Mouse (Mus musculus) neural tube, embryonic 11.5 days (tissue): ENCODE data around the gene Pick1. TPM values are rescaled to one million over a fixed set of nuclear protein-coding genes. Genes with fewer than 3 reads are reported as not detected.

Experiments used
- ATAC-seq: fragments of 200-750 bp; cut with Nextera tagmentation; 2 replicates; pipeline ENCODE4 v1.8.0; 2017; ENCODE audit warnings: moderate number of reproducible peaks, mild to moderate bottlenecking, moderate TSS enrichment, moderate library complexity; ENCODE audit not compliant: insufficient read depth, low FRiP score, low TSS enrichment
- DNase-seq: peaks from one replicate; pipeline ENCODE4 v3.0.0-alpha.2; 2015; ENCODE audit warnings: low spot score
- H3K27ac ChIP-seq: fragments of 300-500 bp; sonication (generic); 2 replicates; pipeline ENCODE4 v1.5.1; 2014; ENCODE audit warnings: low read depth, mild to moderate bottlenecking, low read length
- H3K27me3 ChIP-seq: fragments of 300-500 bp; sonication (generic); 2 replicates; pipeline ENCODE4 v1.6.1; 2014; ENCODE audit warnings: mild to moderate bottlenecking, low read length, mixed read lengths; ENCODE audit not compliant: control insufficient read depth, insufficient read depth
- H3K36me3 ChIP-seq: fragments of 300-500 bp; sonication (generic); 2 replicates; pipeline ENCODE4 v1.6.1; 2014; ENCODE audit warnings: mild to moderate bottlenecking, low read length, moderate library complexity, mixed read lengths; ENCODE audit not compliant: control insufficient read depth, insufficient read depth
- H3K4me1 ChIP-seq: fragments of 300-500 bp; sonication (generic); 2 replicates; pipeline ENCODE4 v1.6.1; 2014; ENCODE audit warnings: low read length, mixed read lengths; ENCODE audit not compliant: control insufficient read depth, insufficient read depth
- H3K4me2 ChIP-seq: fragments of 300-500 bp; sonication (generic); 2 replicates; pipeline ENCODE4 v1.6.1; 2014; ENCODE audit warnings: low read depth, mild to moderate bottlenecking, moderate library complexity
- H3K4me3 ChIP-seq: fragments of 300-500 bp; sonication (generic); 2 replicates; pipeline ENCODE4 v1.5.1; 2014; ENCODE audit warnings: low read depth, low read length
- H3K9ac ChIP-seq: fragments of 300-500 bp; sonication (generic); 2 replicates; pipeline ENCODE4 v1.6.1; 2014; ENCODE audit warnings: mild to moderate bottlenecking, low read length
- H3K9me3 ChIP-seq: fragments of 300-500 bp; sonication (generic); 2 replicates; pipeline ENCODE4 v1.6.1; 2016; ENCODE audit warnings: low read length; ENCODE audit not compliant: control insufficient read depth
- WGBS: fragments of 180-500 bp; shearing (Covaris S2); extraction: QIAGEN DNeasy Blood & Tissue Kit; methylation state at CpG from one replicate; pipeline ENCODE4 v1.1.7; 2014; 5-methylcytosine and 5-hydroxymethylcytosine counted together
- polyA plus RNA-seq: library from polyadenylated mRNA; unstranded; fragments of >200 nt; fragmentation: Nextera tagmentation; extraction: Ambion mirVana; gene quantifications from 2 replicates; pipeline ENCODE4 v1.2.1, GENCODE M21; 2014

Gene Pick1
- polyA plus RNA-seq, 1 experiment from 2014 or later = 28.8 TPM

- Histone ChIP-seq H3K9ac (no peak overlapping the region), H3K9me3 (no peaks in the 10 kb centered on the region), H3K27ac (no peak overlapping the region), H3K36me3 (no peaks in the 10 kb centered on the region), H3K4me2 (no peak overlapping the region), H3K4me3 (no peak overlapping the region), H3K27me3 (peaks cover 44% of the 10 kb centered on the region), H3K4me1 (peaks cover 7% of the 10 kb centered on the region; the same call in 1 of the 2 replicates)
- 28% methylated on average over 17 of the region's 17 CpGs for WGBS
- DNase-seq (no peak), ATAC-seq (no peak)
Observed at GRCm38 (mm10) chr15:79258521-79258920, 29.5 kb downstream of the Pick1 start.

DNA sequence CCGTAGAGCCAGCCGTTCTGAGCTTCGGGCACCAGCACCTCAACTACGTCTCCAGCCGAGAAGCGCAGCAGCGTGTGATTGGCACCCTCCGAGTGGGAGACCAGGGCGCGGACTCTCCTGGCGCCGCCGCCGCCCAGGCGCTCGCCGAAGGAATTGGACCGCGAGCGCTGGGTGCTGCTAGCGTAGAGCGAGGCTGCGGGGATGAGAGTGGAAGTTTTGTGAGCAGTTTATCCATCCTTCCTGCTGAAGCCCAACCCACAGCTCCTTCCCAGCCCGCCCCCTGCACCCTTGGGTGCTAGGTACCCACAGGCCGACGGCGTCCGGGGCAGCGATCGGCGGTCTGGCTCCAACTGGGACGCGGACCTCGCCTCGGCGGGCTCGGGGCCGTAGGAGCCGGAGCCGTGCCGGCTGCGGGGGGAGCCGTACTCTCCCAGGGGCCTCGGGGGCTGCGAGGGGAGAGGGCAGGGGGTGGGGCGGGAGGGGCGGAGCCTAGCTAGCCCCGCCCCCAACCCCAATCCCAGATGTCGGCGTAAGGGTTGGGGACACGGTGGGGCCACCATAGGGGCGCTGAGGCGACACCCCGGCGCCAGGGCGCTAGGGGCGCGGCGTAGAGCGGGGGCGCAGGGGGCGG is 32.2 kb downstream of the Pick1 start:
- Histone ChIP-seq H3K36me3 (no peaks in the 10 kb centered on the region), H3K27me3 (peaks cover 41% of the 10 kb centered on the region), H3K4me3 (peak overlapping the region; percentile 58), H3K27ac (no peak overlapping the region), H3K9ac (peak overlapping the region; percentile 57), H3K4me1 (peaks cover 7% of the 10 kb centered on the region; the same call in 1 of the 2 replicates), H3K9me3 (no peaks in the 10 kb centered on the region), H3K4me2 (peak overlapping the region; percentile 100)
- DNase-seq (peak; percentile 64), ATAC-seq (peak; percentile 55)
- under 1% methylated on average over 42 of the region's 62 CpGs for WGBS

DNA sequence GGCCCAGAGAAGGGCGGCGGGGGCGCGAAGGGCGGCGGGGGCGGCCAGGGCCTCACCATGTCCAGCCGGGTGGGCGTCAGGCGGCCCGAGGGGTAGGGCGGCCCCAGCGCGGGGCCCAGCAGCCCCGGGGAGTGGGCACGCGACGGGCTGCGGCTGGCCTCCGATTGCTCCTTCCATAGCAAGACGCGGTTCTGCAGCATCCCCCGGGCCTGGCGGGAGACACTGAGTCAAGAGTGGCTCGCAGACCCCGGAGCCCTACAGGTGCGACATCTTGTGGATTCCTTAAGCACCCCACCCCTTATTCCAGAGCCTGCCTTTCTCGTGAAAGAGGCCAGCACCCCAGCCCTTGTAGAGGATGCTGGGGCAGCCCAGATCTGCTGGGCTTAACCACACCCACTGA is 32.8 kb downstream of the Pick1 start:
- Histone ChIP-seq H3K27ac (no peak overlapping the region), H3K27me3 (peaks cover 41% of the 10 kb centered on the region), H3K4me2 (peak overlapping the region; percentile 100), H3K4me1 (peaks cover 7% of the 10 kb centered on the region; the same call in 1 of the 2 replicates), H3K9me3 (no peaks in the 10 kb centered on the region), H3K9ac (peak overlapping the region; percentile 57), H3K36me3 (no peaks in the 10 kb centered on the region), H3K4me3 (peak overlapping the region; percentile 58)
- DNase-seq = peak; percentile 38
- ATAC-seq = peak; percentile 31; the same call in 1 of the 2 replicates
- WGBS = 0% methylated on average over 21 of the region's 28 CpGs

- 23% methylated on average over 13 of the region's 13 CpGs for WGBS
- DNase-seq = peak; percentile 62
- H3K9ac ChIP-seq = no peak overlapping the region
- H3K27ac ChIP-seq = no peak overlapping the region
- no peak overlapping the region for H3K4me3 ChIP-seq
- H3K27me3 ChIP-seq = peaks cover 41% of the 10 kb centered on the region
- no peaks in the 10 kb centered on the region for H3K36me3 ChIP-seq
- H3K9me3 ChIP-seq = no peaks in the 10 kb centered on the region
- no peak for ATAC-seq
- H3K4me1 ChIP-seq = peaks cover 7% of the 10 kb centered on the region; the same call in 1 of the 2 replicates
- H3K4me2 ChIP-seq = no peak overlapping the region; the same call in 1 of the 2 replicates
Observed at GRCm38 (mm10) chr15:79262375-79262774, 33.4 kb downstream of the Pick1 start.

DNA sequence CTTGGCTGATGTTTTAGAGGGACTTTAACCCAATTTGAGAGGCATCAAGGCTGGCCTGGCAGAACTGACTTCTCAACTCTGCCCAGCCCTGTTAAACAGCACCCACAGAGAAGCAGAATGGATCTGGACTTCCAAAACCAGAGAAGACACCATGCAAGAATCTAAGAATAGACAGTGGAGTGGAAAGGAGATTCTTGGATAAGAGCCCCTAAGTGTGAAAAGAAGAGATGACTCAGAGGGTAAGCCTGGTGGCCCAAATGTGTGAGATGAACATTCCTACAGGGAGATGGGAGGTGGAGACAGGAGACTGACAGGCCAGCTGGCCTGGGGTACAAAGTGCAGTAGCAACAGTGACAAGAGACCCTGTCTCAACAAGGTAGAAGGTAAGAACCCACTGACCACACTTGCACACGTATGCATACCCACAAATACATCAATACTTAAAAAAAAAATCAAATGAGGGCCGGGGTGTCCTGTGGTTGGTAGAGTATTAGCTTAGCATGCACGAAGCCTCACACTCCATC is 33.9 kb downstream of the Pick1 start:
- Histone ChIP-seq H3K9ac (no peak overlapping the region), H3K4me3 (no peak overlapping the region), H3K27me3 (peaks cover 41% of the 10 kb centered on the region), H3K27ac (no peak overlapping the region), H3K9me3 (no peaks in the 10 kb centered on the region), H3K36me3 (no peaks in the 10 kb centered on the region), H3K4me1 (peaks cover 7% of the 10 kb centered on the region; the same call in 1 of the 2 replicates), H3K4me2 (no peak overlapping the region)
- 87% methylated on average over 3 of the region's 3 CpGs for WGBS
- ATAC-seq (no peak), DNase-seq (no peak)

- H3K4me1 ChIP-seq = peaks cover 7% of the 10 kb centered on the region; the same call in 1 of the 2 replicates
- no peaks in the 10 kb centered on the region for H3K9me3 ChIP-seq
- WGBS = 93% methylated on average over 6 of the region's 6 CpGs
- H3K9ac ChIP-seq = no peak overlapping the region
- ATAC-seq (no peak), DNase-seq (no peak)
- no peak overlapping the region for H3K4me3 ChIP-seq
- no peak overlapping the region for H3K27ac ChIP-seq
- H3K36me3 ChIP-seq = no peaks in the 10 kb centered on the region
- H3K4me2 ChIP-seq = no peak overlapping the region
- H3K27me3 ChIP-seq = peaks cover 39% of the 10 kb centered on the region
Observed at GRCm38 (mm10) chr15:79263726-79264125, 34.8 kb downstream of the Pick1 start.

- H3K9ac ChIP-seq = no peak overlapping the region
- peaks cover 24% of the 10 kb centered on the region for H3K27me3 ChIP-seq
- 78% methylated on average over 4 of the region's 4 CpGs for WGBS
- H3K4me2 ChIP-seq = no peak overlapping the region
- DNase-seq (no peak), ATAC-seq (no peak)
- peaks cover 9% of the 10 kb centered on the region; the same call in 1 of the 2 replicates for H3K4me1 ChIP-seq
- H3K36me3 ChIP-seq = no peaks in the 10 kb centered on the region
- H3K4me3 ChIP-seq = no peak overlapping the region
- H3K27ac ChIP-seq = no peak overlapping the region
- H3K9me3 ChIP-seq = no peaks in the 10 kb centered on the region
Observed at GRCm38 (mm10) chr15:79265384-79265783, 36.4 kb downstream of the Pick1 start.

- Histone ChIP-seq H3K4me2 (no peak overlapping the region), H3K9ac (no peak overlapping the region), H3K36me3 (no peaks in the 10 kb centered on the region), H3K27me3 (no peaks in the 10 kb centered on the region), H3K4me1 (peaks cover 5% of the 10 kb centered on the region; the same call in 1 of the 2 replicates), H3K9me3 (no peaks in the 10 kb centered on the region), H3K27ac (no peak overlapping the region), H3K4me3 (no peak overlapping the region)
- WGBS = 25% methylated on average over 1 of the region's 1 CpGs
- ATAC-seq (no peak), DNase-seq (no peak)
Observed at GRCm38 (mm10) chr15:79268521-79268920, 39.5 kb downstream of the Pick1 start.
